Mouse (Mus musculus): Measurements from ENCODE around the gene Rad23a.

DNA sequence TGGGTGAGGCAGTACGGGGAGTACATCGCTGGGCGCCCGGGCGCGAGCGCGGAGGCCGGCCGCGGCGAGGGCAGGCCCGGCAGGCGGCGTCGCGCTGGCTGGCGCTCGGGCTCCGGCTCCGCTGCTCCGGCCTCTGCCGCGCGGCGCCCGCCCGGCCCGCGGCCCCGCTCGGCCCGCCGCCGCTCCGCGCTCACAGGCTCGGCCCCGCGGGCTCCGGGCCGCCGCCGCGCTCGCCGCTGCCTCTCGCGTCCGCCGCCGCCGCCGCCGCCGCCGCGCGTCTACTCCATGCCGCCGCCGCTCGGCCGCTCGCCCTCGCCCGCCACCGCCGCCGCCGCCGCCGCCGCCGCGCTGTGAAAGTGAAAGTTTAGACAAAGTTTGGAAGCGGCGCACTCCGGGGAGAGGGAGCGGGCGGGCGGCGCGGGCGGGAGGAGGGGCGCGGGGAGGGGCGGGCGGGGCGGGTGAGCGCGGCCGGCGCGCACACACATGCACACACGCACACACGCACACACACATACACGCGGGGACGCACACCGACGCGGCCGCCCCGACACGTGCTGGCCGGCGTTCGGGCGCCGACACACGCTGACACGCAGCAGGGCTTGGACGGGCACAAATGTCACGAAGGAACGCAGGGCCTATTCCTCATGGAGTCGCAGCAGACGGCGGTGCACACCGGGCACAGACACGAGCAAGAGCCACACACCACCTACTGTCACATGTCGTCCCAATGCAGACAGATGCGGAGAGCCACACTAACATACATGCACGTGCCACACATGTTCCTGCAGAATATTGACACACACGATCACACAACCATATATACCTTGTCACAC is 40.2 kb downstream of the Rad23a start, which contains the start of gene Nfix:
- TF ChIP-seq POLR2A (IDR thresholded peaks at IDR 0.05; ENCODE audit: insufficient read depth, low read length) (no peak), CTCF (IDR thresholded peaks at IDR 0.05; ENCODE audit: low read depth, low read length) (no peak)

Measured in ES-Bruce4 (cell line).